Mouse (Mus musculus) heart, adult 11 months (tissue): Measurements from ENCODE around the gene Kcnj11.

ENCODE experiments used
- DNase-seq: peaks from one replicate; pipeline ENCODE4 v3.0.0; 2022

Kcnj11 gene

GRCm38 (mm10) chr7:46100563-46100962 lies at the start of gene Kcnj11:
TSS of gene Kcnj11 (minus strand) at chr7:46100764.
- peak; percentile 96 for DNase-seq

GRCm38 (mm10) chr7:46147417-46147816 lies 46.9 kb upstream of the Kcnj11 start:
- DNase-seq: no peak

- no peak for DNase-seq
Measured at GRCm38 (mm10) chr7:46146675-46147308, 46.2 kb upstream of the Kcnj11 start.

GRCm38 (mm10) chr7:46144061-46144460 lies 43.5 kb upstream of the Kcnj11 start:
- DNase-seq: no peak

- DNase-seq: no peak
Measured at GRCm38 (mm10) chr7:46138329-46138930, 37.9 kb upstream of the Kcnj11 start.

- DNase-seq: no peak
Measured at GRCm38 (mm10) chr7:46133858-46134257, 33.3 kb upstream of the Kcnj11 start.

- DNase-seq: no peak
Measured at GRCm38 (mm10) chr7:46132229-46132628, 31.7 kb upstream of the Kcnj11 start.

- DNase-seq: no peak
Measured at GRCm38 (mm10) chr7:46131806-46132205, 31.2 kb upstream of the Kcnj11 start.

GRCm38 (mm10) chr7:46131266-46131665 lies 30.7 kb upstream of the Kcnj11 start:
- no peak for DNase-seq

GRCm38 (mm10) chr7:46130723-46131122 lies 30.2 kb upstream of the Kcnj11 start:
- no peak for DNase-seq

- DNase-seq: no peak
Measured at GRCm38 (mm10) chr7:46129463-46130179, 29.1 kb upstream of the Kcnj11 start.

GRCm38 (mm10) chr7:46128196-46128595 lies 27.6 kb upstream of the Kcnj11 start:
- no peak for DNase-seq

GRCm38 (mm10) chr7:46125340-46125739 lies 24.8 kb upstream of the Kcnj11 start:
- DNase-seq: peak; percentile 94

- DNase-seq: no peak
Measured at GRCm38 (mm10) chr7:46124460-46124859, 23.9 kb upstream of the Kcnj11 start.

- DNase-seq: no peak
Measured at GRCm38 (mm10) chr7:46122964-46123363, 22.4 kb upstream of the Kcnj11 start.

GRCm38 (mm10) chr7:46117035-46117434 lies 16.5 kb upstream of the Kcnj11 start:
- DNase-seq: peak; percentile 95

- peak; percentile 97 for DNase-seq
Measured at GRCm38 (mm10) chr7:46116118-46116581, 15.6 kb upstream of the Kcnj11 start.

- DNase-seq: peak; percentile 96
Measured at GRCm38 (mm10) chr7:46113435-46113834, 12.9 kb upstream of the Kcnj11 start.

- DNase-seq: no peak
Measured at GRCm38 (mm10) chr7:46111938-46112337, 11.4 kb upstream of the Kcnj11 start.

GRCm38 (mm10) chr7:46111212-46111817 lies 10.8 kb upstream of the Kcnj11 start:
- no peak for DNase-seq

- no peak for DNase-seq
Measured at GRCm38 (mm10) chr7:46110079-46110478, 9.5 kb upstream of the Kcnj11 start.

GRCm38 (mm10) chr7:46105484-46105883 lies 4.9 kb upstream of the Kcnj11 start:
- DNase-seq: no peak

GRCm38 (mm10) chr7:46104256-46104915 lies 3.8 kb upstream of the Kcnj11 start:
- DNase-seq: no peak
